Mouse (Mus musculus) spleen, adult 2 months (tissue): ENCODE results near the gene Hoxa13.

Source experiments
- CTCF ChIP-seq: fragments of 200-500 bp; IDR thresholded peaks from 2 replicates; pipeline ENCODE4 v1.5.1; 2011; ENCODE audit warnings: mild to moderate bottlenecking, inconsistent platforms; ENCODE audit not compliant: insufficient read depth, insufficient read length, insufficient replicate concordance; ENCODE audit errors: extremely low read depth
- POLR2A ChIP-seq: fragments of 200-500 bp; IDR thresholded peaks from 2 replicates; pipeline ENCODE4 v1.6.1; 2011; ENCODE audit warnings: low read depth, low read length, inconsistent platforms

DNA sequence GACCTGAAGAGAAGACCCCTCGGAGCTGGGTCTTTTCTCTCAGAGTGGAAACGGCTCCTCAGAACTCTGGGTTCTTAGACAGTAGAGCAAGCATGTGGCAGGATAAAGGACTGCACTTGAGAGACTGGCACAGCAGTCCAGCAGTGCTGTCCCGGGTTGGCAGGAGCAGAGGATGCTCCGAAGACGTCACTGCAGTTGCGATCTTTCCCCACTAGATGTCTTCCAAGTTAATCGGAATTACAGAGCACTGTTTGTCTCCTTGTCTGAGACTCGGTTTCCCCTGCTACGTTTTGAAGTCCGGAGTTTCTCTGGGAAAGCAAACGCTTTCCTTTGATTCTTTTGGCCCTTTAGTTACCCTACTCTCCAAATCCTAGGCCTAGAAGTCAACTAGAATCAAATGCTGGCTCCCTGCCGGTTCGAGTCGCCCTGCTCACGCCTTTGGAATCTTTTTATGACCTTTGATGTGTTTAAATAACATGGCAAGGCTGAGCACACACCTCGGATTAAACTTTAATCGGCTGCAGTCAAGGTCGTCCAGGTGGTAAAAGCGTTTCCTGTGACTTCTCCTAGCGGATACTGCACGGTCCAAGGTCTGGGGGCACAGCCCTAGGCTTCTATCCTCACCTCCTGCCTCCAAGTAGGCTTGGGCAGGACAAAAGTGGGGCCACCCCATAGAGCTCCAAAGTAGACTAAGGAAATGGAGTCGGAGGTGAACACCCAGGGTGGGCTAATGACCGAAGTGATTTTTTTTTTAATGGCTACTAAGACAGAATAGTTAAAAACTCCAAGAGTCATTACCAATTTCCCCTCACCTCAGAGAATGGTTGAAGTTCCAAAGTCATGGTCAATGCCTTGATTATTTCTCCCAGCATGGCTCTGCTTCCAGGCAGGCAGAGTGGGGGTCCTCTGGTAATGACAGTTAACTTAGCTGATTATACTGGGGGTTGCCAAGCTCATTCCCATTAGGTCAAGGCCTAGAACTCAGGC, 10.1 kb upstream of the Hoxa13 start:
- TF ChIP-seq CTCF, result 0 out of 2 replicates have a peak, but pooled peaks have one; percentile 26
- no peak for TF ChIP-seq POLR2A
